Mouse (Mus musculus) embryo, embryonic 10 days (tissue): ENCODE results near the gene Platr25.
"Not testable (repeated sequence)": the region's sequence is repeated elsewhere in the genome, so short reads cannot be mapped to it uniquely, and the experiment has no call there.

ENCODE experiments used
- DNase-seq: peaks from one replicate; pipeline ENCODE4 v3.0.0-alpha.2; 2015; ENCODE audit warnings: low spot score

Gene Platr25

GRCm38 (mm10) chr13:62760432-62761415 is at the start of gene Platr25:
TSS of gene Platr25 (minus strand) at chr13:62760709.
- DNase-seq: peak; percentile 84

- DNase-seq: not testable (repeated sequence)
Observed at GRCm38 (mm10) chr13:62807981-62808380, 47.5 kb upstream of the Platr25 start.

GRCm38 (mm10) chr13:62786135-62786493 is 25.6 kb upstream of the Platr25 start:
- not testable (repeated sequence) for DNase-seq

- DNase-seq: peak; percentile 23
Observed at GRCm38 (mm10) chr13:62785199-62786134, 25.0 kb upstream of the Platr25 start, which contains the start of gene Gm5141. TSS of gene Gm5141 (minus strand) at chr13:62785808.

- peak; percentile 61 for DNase-seq
Observed at GRCm38 (mm10) chr13:62763806-62764205, 3.3 kb upstream of the Platr25 start.

GRCm38 (mm10) chr13:62733322-62733721 is 27.2 kb downstream of the Platr25 start:
- no peak for DNase-seq

- not testable (repeated sequence) for DNase-seq
Observed at GRCm38 (mm10) chr13:62712611-62713010, 47.9 kb downstream of the Platr25 start.

- not testable (repeated sequence) for DNase-seq
Observed at GRCm38 (mm10) chr13:62685287-62685648, 75.2 kb downstream of the Platr25 start.

GRCm38 (mm10) chr13:62684608-62685286 is 75.8 kb downstream of the Platr25 start:
- DNase-seq: peak; percentile 39

- no peak for DNase-seq
Observed at GRCm38 (mm10) chr13:62653369-62653743, 107.2 kb downstream of the Platr25 start.

- peak; percentile 82 for DNase-seq
Observed at GRCm38 (mm10) chr13:62652681-62653368, 107.7 kb downstream of the Platr25 start.

- DNase-seq: peak; percentile 56
Observed at GRCm38 (mm10) chr13:62627071-62627470, 133.4 kb downstream of the Platr25 start.

- not testable (repeated sequence) for DNase-seq
Observed at GRCm38 (mm10) chr13:62624277-62624665, 136.2 kb downstream of the Platr25 start.

- DNase-seq: peak; percentile 90
Observed at GRCm38 (mm10) chr13:62623577-62624276, 136.8 kb downstream of the Platr25 start, which contains the start of gene 6720489N17Rik. TSS of gene 6720489N17Rik (minus strand) at chr13:62624182.
